Mouse (Mus musculus) small intestine, adult 2 months (tissue): ENCODE measurements at regions not wholly inside any gene's neighbourhood (a gene's known extent, or its start where the extent isn't known, plus 50 kb on each side); places are given as distances from the start of the nearest gene placed in this dataset.

Experiments
- H3K27ac ChIP-seq: fragments of 200-500 bp; 2 replicates; pipeline ENCODE4 v1.5.1; 2012; ENCODE audit warnings: low read depth, low read length, control low read depth, inconsistent platforms; ENCODE audit not compliant: insufficient read depth
- H3K27me3 ChIP-seq: fragments of 200-500 bp; 2 replicates; pipeline ENCODE4 v1.6.1; 2012; ENCODE audit warnings: mild to moderate bottlenecking, moderate library complexity, low read length, inconsistent platforms; ENCODE audit not compliant: control insufficient read depth, insufficient read depth
- H3K36me3 ChIP-seq: fragments of 200-500 bp; 2 replicates; pipeline ENCODE4 v1.6.1; 2012; ENCODE audit warnings: mild to moderate bottlenecking, low read length, control low read depth, inconsistent platforms; ENCODE audit not compliant: control insufficient read depth, insufficient read depth
- H3K4me1 ChIP-seq: fragments of 200-500 bp; 2 replicates; pipeline ENCODE4 v1.6.1; 2012; ENCODE audit warnings: low read length, inconsistent platforms, mixed read lengths; ENCODE audit not compliant: control insufficient read depth, insufficient read depth, insufficient read length
- H3K4me3 ChIP-seq: fragments of 200-500 bp; 2 replicates; pipeline ENCODE4 v1.5.1; 2012; ENCODE audit warnings: low read depth, mild to moderate bottlenecking, control low read depth, inconsistent platforms, low read length, moderate library complexity
- CTCF ChIP-seq: fragments of 200-500 bp; IDR thresholded peaks from 2 replicates; pipeline ENCODE4 v1.5.1; 2012; ENCODE audit warnings: low read depth, mild to moderate bottlenecking, control low read depth, inconsistent platforms, low read length, moderate library complexity, mixed read lengths; ENCODE audit not compliant: insufficient replicate concordance, insufficient read length; ENCODE audit errors: extremely low read depth
- POLR2A ChIP-seq: fragments of 200-500 bp; IDR thresholded peaks from 2 replicates; pipeline ENCODE4 v1.6.1; 2012; ENCODE audit warnings: low read depth, mild to moderate bottlenecking, control low read depth, inconsistent platforms, low read length, moderate library complexity
- WGBS: fragments of 180-500 bp; shearing (Covaris S2); methylation state at CpG from one replicate; pipeline ENCODE4 v1.1.7; 2018; 5-methylcytosine and 5-hydroxymethylcytosine counted together

- no peak overlapping the region for H3K27ac ChIP-seq
- 85% methylated on average over 3 of the region's 3 CpGs for WGBS
- no peaks in the 10 kb centered on the region for H3K27me3 ChIP-seq
- H3K4me3 ChIP-seq = no peak overlapping the region
- peaks cover 24% of the 10 kb centered on the region for H3K4me1 ChIP-seq
- TF ChIP-seq POLR2A (no peak), CTCF (no peak)
- H3K36me3 ChIP-seq = no peaks in the 10 kb centered on the region
These were observed 202.7 kb downstream of the Cyp26b1 start for GRCm38 (mm10) chr6:84391016-84391415.

GRCm38 (mm10) chr6:84385696-84386095 is 208.0 kb downstream of the Cyp26b1 start:
- TF ChIP-seq POLR2A (no peak), CTCF (no peak)
- H3K27me3 ChIP-seq = no peaks in the 10 kb centered on the region
- no peak overlapping the region for H3K4me3 ChIP-seq
- H3K27ac ChIP-seq = no peak overlapping the region
- 0 out of 2 replicates have a peak, but pooled peaks cover 5% of the 10 kb centered on the region for H3K4me1 ChIP-seq
- WGBS = 9% methylated on average over 10 of the region's 10 CpGs
- H3K36me3 ChIP-seq = no peaks in the 10 kb centered on the region

GRCm38 (mm10) chr6:84383718-84384117 is 210.0 kb downstream of the Cyp26b1 start:
- 78% methylated on average over 3 of the region's 3 CpGs for WGBS
- TF ChIP-seq POLR2A (no peak), CTCF (no peak)

GRCm38 (mm10) chr6:84383141-84383540 is 210.6 kb downstream of the Cyp26b1 start:
- TF ChIP-seq POLR2A (no peak), CTCF (no peak)
- Histone ChIP-seq H3K36me3 (no peaks in the 10 kb centered on the region), H3K4me3 (no peak overlapping the region), H3K27me3 (no peaks in the 10 kb centered on the region; the same call in 1 of the 2 replicates), H3K27ac (no peak overlapping the region), H3K4me1 (0 out of 2 replicates have a peak, but pooled peaks cover 5% of the 10 kb centered on the region)
- WGBS = 87% methylated on average over 3 of the region's 3 CpGs

More at GRCm38 (mm10) chr6:84383718-84384117, 210.0 kb downstream of the Cyp26b1 start:
- Histone ChIP-seq H3K27ac (no peak overlapping the region), H3K27me3 (no peaks in the 10 kb centered on the region), H3K36me3 (no peaks in the 10 kb centered on the region), H3K4me1 (0 out of 2 replicates have a peak, but pooled peaks cover 5% of the 10 kb centered on the region), H3K4me3 (no peak overlapping the region)

GRCm38 (mm10) chr6:84381571-84381970 is 212.1 kb downstream of the Cyp26b1 start:
- no peaks in the 10 kb centered on the region; the same call in 1 of the 2 replicates for H3K27me3 ChIP-seq
- H3K27ac ChIP-seq = no peak overlapping the region
- H3K4me1 ChIP-seq = peaks cover 5% of the 10 kb centered on the region; the same call in 1 of the 2 replicates
- 65% methylated on average over 10 of the region's 10 CpGs for WGBS
- H3K36me3 ChIP-seq = no peaks in the 10 kb centered on the region
- no peak for TF ChIP-seq POLR2A
- TF ChIP-seq CTCF = no peak
- no peak overlapping the region for H3K4me3 ChIP-seq

GRCm38 (mm10) chr6:84376666-84377065 is 217.0 kb downstream of the Cyp26b1 start:
- Histone ChIP-seq H3K4me3 (no peak overlapping the region), H3K27me3 (no peaks in the 10 kb centered on the region; the same call in 1 of the 2 replicates), H3K36me3 (no peaks in the 10 kb centered on the region), H3K4me1 (peaks cover 2% of the 10 kb centered on the region; the same call in 1 of the 2 replicates), H3K27ac (no peak overlapping the region)
- TF ChIP-seq POLR2A (no peak), CTCF (no peak)
- 40% methylated on average over 11 of the region's 11 CpGs for WGBS

GRCm38 (mm10) chr6:84375498-84375897 is 218.2 kb downstream of the Cyp26b1 start:
- WGBS = 12% methylated on average over 8 of the region's 8 CpGs
- Histone ChIP-seq H3K27me3 (no peaks in the 10 kb centered on the region; the same call in 1 of the 2 replicates), H3K27ac (no peak overlapping the region), H3K4me3 (no peak overlapping the region), H3K36me3 (no peaks in the 10 kb centered on the region), H3K4me1 (peaks cover 2% of the 10 kb centered on the region; the same call in 1 of the 2 replicates)
- TF ChIP-seq POLR2A (no peak), CTCF (peak; percentile 64; the same call in 1 of the 2 replicates)

- TF ChIP-seq CTCF (no peak), POLR2A (no peak)
- H3K4me3 ChIP-seq = no peak overlapping the region
- H3K27me3 ChIP-seq = no peaks in the 10 kb centered on the region
- 42% methylated on average over 6 of the region's 6 CpGs for WGBS
- no peak overlapping the region for H3K27ac ChIP-seq
- no peaks in the 10 kb centered on the region for H3K36me3 ChIP-seq
- H3K4me1 ChIP-seq = no peaks in the 10 kb centered on the region
These were observed 227.3 kb downstream of the Cyp26b1 start for GRCm38 (mm10) chr6:84366365-84366764.
